Mouse (Mus musculus): ENCODE results near the gene Nlrp4c. TPM values are rescaled to one million over a fixed set of nuclear protein-coding genes. Genes with fewer than 3 reads are reported as not detected.

Nlrp4c gene
- polyA plus RNA-seq, 1 experiment from 2014 or later = not detected

DNA sequence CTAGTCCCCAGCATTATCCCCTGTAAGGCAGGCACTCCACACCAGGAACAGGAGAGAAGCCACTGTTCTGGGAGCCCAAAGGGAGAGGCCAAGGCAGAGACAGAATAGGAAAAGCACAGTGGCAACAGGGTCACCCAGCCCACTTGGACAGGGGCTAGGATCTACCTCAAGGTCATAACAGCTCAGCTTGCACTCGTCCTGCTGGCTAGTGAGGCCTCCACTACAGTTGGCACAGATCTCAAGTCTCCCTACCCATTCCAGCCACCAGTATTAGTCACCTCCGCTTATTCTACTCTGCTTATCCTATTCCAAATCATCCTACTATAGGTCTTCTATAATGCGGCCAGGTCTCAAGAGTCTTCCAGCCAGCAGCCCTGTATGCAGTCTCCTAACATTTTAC, 108.2 kb downstream of the Nlrp4c start:
- no peak for ATAC-seq (ENCODE audit: insufficient read depth, low FRiP score)
- Histone ChIP-seq H3K4me3 (replicated peaks; ENCODE audit: low read length) (no peak overlapping the region), H3K27me3 (ENCODE audit: control insufficient read depth, insufficient read depth, low read length) (no peaks in the 10 kb centered on the region), H3K4me2 (ENCODE audit: low read depth, low read length) (no peak overlapping the region), H3K9ac (ENCODE audit: low read length) (no peak overlapping the region), H3K9me3 (replicated peaks; ENCODE audit: control insufficient read depth, low read length) (no peaks in the 10 kb centered on the region), H3K4me1 (ENCODE audit: control insufficient read depth, insufficient read depth, low read length) (peaks cover 48% of the 10 kb centered on the region), H3K27ac (ENCODE audit: low read length) (no peak overlapping the region), H3K36me3 (ENCODE audit: control insufficient read depth, insufficient read depth, low read length) (no peaks in the 10 kb centered on the region)
- WGBS = 84% methylated on average over 3 of the region's 3 CpGs

DNA sequence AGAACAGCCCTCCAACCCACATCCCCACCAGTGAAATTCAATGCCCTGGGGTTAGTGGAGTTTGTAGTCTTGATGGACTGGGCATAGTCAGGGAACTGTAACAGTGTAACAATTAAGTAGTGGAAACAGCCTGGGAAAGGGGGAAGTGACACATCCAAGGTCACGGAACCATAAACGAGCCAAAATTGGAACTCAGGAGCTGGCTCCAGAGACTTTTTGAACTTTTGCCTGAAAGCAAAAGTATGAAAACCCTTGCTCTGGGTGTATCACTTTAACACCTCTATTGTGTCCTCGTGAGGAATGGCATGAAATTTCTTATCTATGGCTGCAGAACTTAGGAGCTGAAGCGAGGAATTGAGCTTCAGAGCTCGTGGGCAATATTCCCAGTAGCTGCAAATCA, 109.2 kb downstream of the Nlrp4c start:
- no peaks in the 10 kb centered on the region for H3K36me3 ChIP-seq (ENCODE audit: control insufficient read depth, insufficient read depth, low read length)
- H3K4me2 ChIP-seq (ENCODE audit: low read depth, low read length) = peak overlapping the region; percentile 73
- no peaks in the 10 kb centered on the region for H3K9me3 ChIP-seq (replicated peaks; ENCODE audit: control insufficient read depth, low read length)
- WGBS = 57% methylated on average over 5 of the region's 5 CpGs
- peak overlapping the region; percentile 71 for H3K4me3 ChIP-seq (replicated peaks; ENCODE audit: low read length)
- peaks cover 37% of the 10 kb centered on the region for H3K4me1 ChIP-seq (ENCODE audit: control insufficient read depth, insufficient read depth, low read length)
- ATAC-seq (ENCODE audit: insufficient read depth, low FRiP score) = no peak
- peak overlapping the region; percentile 94; the same call in 1 of the 2 replicates for H3K27ac ChIP-seq (ENCODE audit: low read length)
- H3K9ac ChIP-seq (ENCODE audit: low read length) = peak overlapping the region; percentile 92
- H3K27me3 ChIP-seq (ENCODE audit: control insufficient read depth, insufficient read depth, low read length) = no peaks in the 10 kb centered on the region

Other genes with a start within 250 kb of the Nlrp4c start
- not detected in 2 replicates for gene Vmn1r63, start 239.7 kb upstream of the Nlrp4c start, polyA plus RNA-seq (2015; fragmentation: Nextera tagmentation; extraction: Ambion mirVana)
- gene Vmn1r64, start 160.6 kb upstream of the Nlrp4c start, polyA plus RNA-seq (2015; fragmentation: Nextera tagmentation; extraction: Ambion mirVana) = not detected in 2 replicates
- not detected in 2 replicates for gene Vmn1r65, start 34.2 kb upstream of the Nlrp4c start, polyA plus RNA-seq (2015; fragmentation: Nextera tagmentation; extraction: Ambion mirVana)
- 15.0 and 22.0 TPM in 2 replicates for gene Zfp787, start 110.8 kb downstream of the Nlrp4c start, polyA plus RNA-seq (2015; fragmentation: Nextera tagmentation; extraction: Ambion mirVana)
- 28.8 and 32.7 TPM in 2 replicates for gene Zfp444, start 127.1 kb downstream of the Nlrp4c start, polyA plus RNA-seq (2015; fragmentation: Nextera tagmentation; extraction: Ambion mirVana)
- not detected in 2 replicates for gene Galp, start 151.9 kb downstream of the Nlrp4c start, polyA plus RNA-seq (2015; fragmentation: Nextera tagmentation; extraction: Ambion mirVana)
- gene Zscan5b, start 177.1 kb downstream of the Nlrp4c start, polyA plus RNA-seq (2015; fragmentation: Nextera tagmentation; extraction: Ambion mirVana) = not detected in 2 replicates
- not detected in 2 replicates for gene Epp13, start 207.5 kb downstream of the Nlrp4c start, polyA plus RNA-seq (2015; fragmentation: Nextera tagmentation; extraction: Ambion mirVana)
- gene Zfp667, start 241.4 kb downstream of the Nlrp4c start, polyA plus RNA-seq (2015; fragmentation: Nextera tagmentation; extraction: Ambion mirVana) = 7.4 and 9.8 TPM in 2 replicates